Mouse (Mus musculus): ENCODE data around the gene Commd9.

Gene Commd9

DNA sequence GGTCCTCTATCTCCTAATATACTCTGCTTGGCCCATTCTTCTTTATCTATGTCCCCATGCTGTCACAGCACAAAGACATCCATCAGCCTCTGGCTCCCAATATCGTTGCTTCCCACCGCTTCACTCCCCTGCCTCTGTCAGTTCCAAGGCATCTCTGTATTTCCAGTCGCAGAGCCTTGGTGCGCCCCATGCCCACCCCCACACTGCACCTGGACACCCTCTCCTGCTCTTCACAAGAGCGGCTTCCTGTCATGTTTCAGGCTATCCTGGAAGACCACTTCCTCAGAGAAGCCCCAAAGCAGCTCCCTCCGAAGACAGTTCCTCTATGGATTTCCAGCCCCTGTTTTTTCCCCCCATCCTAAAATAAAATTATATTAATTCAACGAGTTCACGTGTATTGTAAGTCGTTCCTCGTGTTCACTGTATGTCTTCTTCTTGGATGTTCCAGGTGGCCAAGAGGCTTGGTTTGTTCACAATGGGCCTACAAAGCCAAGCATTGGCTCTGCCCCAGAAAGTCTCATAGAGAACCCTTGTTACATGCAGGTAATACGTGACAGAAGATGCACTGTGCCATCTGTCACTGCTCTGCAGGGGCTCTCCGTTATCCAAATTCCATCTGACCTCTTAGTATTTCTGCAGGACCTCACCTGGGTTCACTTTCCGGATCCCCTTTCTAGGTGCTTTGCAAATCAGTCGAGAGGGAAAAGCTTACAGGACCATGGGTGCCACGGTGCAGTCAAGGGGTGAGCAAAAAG, 23.5 kb downstream of the Commd9 start:
- DNase-seq (ENCODE audit: low spot score) = no peak

DNA sequence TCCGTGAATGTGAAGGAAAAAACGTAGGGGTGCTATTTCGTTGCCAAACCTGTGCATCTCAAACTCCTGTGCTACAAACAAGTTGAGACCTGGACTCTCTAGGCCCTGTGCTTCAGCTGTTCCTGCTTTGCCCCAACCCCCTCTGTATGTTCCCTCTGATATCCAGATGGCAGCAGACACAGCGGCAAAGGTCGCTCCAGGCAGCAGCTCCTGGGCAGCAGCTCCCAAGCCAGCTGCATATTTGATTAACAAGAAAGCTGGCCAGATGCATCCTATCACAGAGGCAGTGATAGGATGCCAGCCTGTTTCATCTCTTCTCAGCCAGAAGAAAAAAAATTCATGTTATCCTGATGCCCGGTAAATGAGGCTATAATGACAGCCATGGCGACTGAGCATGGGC, 32.5 kb downstream of the Commd9 start:
- DNase-seq (ENCODE audit: low spot score) = no peak

DNA sequence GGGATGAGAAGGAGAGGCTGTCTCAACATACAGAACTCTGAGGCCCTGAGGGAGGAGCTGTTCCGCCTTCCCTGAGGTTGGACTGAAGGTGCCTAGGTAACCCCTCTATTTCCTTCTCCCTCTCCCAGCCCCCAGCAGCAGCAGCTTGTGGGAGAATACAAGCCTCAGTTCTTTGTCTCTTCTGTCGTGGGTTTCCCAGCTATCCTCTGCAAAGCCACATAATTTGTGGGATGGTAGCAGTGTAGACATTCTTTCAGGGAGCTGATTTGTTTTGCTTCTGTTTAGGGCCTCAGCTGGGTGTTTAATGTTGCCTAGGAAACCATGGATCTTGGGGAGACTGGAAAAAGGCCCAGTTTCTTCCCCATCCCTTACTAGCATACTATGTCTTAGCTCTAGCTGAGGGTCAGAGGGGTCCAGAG, 34.1 kb downstream of the Commd9 start:
- DNase-seq (ENCODE audit: low spot score) = no peak

DNA sequence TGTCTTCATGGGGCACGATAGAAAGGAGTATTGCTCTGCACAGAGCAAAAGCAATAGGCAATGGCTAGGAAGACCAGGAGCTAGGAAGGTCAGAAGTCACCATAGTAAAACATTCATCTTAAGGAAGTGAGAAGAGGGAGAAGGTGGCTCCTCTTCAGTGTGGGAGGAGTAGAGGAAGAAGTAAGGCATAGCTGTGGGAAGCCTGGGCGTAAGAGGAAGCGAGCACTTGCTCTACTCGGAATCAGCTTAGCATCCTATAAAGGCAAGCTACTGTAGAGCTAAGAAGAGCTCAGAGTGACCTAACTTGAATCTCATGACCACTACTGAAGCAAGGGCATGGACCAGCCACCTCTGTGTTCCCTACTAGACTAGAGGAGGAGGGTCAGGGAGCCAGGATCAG, 36.3 kb downstream of the Commd9 start:
- DNase-seq (ENCODE audit: low spot score) = no peak

DNA sequence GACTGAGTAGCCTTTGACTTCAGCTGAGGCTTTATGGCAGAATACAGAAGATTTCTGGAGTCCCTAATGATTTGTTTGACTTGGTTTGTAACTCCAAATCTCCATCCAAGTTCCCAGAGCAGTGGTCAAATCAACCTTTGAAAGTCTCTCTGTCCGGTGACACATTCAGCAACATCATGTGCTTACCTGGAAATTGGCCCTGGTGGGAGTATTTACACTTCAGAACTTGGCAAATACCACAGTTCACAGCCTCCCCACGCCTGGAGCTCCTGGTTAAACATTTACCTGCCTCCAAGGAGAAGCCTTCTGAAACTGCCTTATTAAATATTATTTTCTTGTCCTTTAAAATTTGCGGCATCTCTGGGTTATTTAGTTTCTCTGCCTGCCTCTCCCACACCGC, 37.1 kb downstream of the Commd9 start:
- DNase-seq (ENCODE audit: low spot score) = no peak

DNA sequence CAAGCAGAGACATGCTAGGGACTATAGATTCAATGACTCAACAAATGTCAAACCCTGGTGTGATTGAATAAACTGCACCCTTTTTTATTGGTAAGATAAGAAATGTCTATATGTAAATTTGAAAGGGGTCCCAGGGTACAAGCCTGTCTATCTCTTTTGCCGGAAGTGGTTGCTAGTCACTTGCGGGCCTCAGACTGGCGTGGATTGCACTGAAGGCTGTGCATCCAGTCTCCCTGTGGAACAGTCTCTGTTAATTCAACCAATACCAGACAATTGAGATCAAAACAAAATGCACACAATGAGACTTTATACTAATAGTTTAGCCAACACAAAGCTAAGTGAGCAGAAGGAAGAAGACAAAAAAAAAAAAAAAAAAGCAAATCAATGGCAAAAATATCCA, 39.1 kb downstream of the Commd9 start:
- DNase-seq (ENCODE audit: low spot score) = no peak

DNA sequence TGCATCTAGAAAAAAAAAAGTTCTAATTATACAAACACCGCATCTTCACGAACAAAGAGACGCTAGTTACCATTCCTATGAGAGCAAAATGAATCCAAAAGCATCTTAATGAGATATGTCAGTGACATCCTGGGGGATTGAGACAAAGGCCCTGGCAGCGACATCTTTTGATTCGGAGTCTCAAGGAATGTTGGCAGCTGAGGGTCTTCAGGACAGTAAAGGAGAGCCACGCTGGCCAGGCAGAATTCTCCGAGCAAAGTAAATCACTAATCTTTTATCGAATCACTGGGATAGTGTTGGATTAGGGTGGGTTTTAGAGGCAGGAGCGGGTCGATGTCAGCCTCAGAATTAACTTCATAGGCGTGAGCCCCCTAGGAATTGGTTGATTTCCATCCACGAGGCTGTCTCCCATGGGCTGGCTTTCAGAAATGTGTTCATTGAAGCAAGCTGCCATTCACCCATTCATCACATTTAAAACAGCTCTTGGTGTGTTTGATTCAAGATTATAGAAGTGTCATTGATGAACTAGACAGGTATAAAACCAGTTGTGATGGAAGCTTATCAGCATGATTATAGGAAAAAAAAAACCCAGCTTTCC, 39.6 kb downstream of the Commd9 start:
- no peak for DNase-seq (ENCODE audit: low spot score)

DNA sequence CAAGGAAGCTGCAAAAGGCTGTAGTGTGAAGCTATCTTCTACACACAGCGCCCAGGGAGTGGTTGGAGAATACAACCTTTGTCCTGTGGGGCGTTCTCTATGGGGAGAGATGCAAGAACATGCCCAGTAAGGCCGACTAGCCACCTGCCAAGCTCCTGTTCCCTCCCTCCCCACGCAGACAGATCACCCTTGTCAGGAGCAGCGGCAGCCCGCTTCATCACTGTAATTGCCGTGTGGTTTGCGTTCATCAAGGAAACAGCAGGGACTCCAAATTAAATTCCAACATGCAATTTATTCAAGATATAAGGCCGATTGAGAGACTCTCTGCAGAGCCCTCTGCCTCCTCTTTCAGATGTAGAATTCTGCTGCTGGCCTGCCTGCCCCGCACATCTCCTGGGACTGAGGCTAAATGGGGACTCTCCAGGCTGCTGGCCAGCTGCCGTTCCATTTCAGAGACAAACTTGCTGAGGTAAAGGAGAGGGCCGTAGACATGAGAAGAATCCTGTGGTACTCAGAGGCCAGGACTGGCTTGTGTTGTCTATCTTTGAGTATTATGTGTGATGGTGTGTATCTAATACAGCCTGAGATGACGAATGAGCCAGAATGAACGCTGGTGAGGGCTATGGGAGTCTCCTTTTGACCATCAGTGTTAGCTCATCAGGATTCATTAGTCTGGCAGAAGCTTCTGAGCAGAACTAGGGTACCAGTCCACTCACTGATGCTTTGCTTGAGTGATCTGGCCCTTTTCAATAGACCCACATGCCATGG, 46.3 kb downstream of the Commd9 start:
- DNase-seq (ENCODE audit: low spot score) = no peak

DNA sequence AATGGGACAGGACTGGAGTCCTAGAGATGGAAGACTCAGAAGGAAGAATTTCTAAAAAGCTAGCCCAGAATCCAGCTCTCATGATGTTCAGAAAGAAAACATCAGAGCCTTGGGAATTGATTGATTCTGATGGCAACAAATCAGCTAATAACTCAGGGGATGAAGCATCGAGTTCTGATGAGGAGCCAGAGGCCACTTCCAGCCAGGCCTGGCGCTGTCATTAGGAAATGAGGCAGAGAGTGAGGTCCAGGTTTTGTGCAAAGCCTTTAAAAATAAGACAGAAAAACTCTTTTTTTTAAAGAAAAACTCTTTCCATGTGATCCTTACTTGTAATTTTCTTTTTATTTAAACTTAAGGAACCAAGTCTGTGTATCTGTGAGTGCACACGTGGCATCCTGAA, 47.3 kb downstream of the Commd9 start:
- DNase-seq (ENCODE audit: low spot score) = no peak

DNA sequence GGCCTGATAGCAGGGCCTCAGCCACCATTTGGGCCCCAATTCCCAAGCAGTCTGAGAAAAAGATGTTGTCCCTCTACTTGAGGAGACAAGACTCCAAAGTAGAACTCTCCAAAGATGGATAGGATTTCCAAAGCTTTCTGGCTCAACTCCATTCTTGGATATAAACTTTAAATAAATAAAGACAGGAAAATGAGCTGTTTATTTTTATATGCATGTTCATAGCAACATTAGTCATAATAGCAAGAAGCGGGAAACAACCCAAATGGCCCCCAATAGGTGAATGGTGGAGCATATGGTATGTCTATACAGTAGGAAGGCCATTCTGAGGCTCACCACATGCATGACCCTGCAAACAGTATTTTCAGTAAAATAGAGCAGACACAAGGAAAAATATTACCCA, 49.0 kb downstream of the Commd9 start:
- no peak for DNase-seq (ENCODE audit: low spot score)

DNA sequence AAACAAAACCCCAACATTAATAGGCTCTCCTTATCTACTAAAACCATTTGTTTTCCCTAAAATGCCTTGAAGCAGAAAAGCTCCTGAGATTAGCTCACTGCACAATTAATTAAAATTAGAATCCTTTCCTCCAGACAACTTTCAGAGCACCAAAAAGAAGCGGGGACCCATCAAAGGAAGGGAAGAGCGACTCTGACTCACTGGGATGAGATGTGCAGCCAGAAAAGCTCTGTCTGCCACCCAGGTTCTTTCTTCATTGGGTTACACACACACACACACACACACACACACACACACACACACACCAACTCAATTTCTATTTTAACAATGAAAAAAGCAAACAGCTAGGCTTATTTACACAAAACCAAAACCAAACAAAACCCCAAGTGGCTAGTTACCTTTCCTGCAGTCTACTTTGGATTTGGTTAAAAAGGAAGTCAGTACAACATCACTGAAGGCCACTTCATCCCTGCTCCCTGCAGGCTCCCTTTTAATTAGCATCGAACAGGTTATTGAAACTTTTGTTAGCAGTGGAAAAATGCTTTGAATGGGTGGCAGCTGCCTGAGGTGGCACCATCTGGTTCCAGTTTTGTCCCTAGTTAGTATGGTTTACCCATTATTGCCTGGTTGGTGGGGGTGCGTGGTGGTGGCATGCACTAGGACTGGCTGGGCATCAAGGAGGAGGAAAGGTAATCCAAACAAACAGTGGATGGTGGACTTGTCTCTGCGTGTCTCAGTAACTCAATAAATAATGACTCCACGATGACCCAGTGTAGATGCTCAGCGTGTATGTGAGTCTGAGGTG, 64.9 kb downstream of the Commd9 start:
- no peak for DNase-seq (ENCODE audit: low spot score)

Measured in urinary bladder, postnatal 10 days (tissue).